Mouse (Mus musculus) lung, postnatal 25 days (tissue): ENCODE data around the gene Gm20388.

ENCODE experiments used
- DNase-seq: peaks from one replicate; pipeline ENCODE4 v3.0.0; 2022; ENCODE audit warnings: low spot score

The Gm20388 gene

DNA sequence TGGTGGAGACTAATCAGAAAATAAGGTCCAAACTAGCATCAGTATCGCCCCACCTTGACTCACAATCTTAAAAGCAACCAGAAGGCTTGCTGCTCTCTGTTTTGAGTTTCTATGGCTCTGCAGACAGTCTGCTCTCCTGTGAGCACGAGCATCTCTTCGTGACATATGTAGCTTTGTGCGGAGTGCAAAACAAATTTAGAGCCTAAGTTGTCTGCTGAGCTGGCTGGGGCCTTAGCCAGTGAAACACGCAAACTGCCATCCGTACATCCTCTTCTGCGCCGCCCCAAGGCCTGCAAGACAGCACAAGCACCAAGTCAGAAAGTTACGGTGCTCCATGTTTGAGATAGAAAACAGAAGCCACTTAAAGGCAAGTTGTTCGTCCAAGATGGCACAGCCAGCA, 3814.1 kb downstream of the Gm20388 start:
- DNase-seq: no peak

DNA sequence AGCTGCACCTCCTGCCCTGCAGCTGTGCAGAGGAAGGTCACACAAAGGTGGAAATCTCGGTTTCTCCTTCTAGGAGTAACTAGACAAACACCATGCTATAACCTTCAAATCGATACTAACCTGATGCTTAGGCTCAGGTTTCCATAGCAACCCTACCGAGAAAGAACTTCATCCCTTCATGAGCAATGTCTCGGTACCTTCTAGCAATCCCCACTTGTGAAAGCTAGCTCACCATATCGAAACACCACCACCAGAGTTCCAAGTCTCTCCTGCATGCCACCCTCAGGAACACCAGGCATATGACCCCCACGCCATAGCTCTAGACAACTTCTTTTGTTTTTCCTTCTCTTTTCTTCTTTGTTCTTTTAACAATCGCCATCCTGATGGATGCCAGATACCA, 3814.6 kb downstream of the Gm20388 start:
- no peak for DNase-seq

GRCm38 (mm10) chr8:123726759-123727158, 3816.1 kb downstream of the Gm20388 start:
- DNase-seq: no peak

- no peak for DNase-seq
Measured at GRCm38 (mm10) chr8:123729055-123729785, 3818.6 kb downstream of the Gm20388 start.

GRCm38 (mm10) chr8:123729786-123730411, 3819.3 kb downstream of the Gm20388 start:
- DNase-seq: no peak

DNA sequence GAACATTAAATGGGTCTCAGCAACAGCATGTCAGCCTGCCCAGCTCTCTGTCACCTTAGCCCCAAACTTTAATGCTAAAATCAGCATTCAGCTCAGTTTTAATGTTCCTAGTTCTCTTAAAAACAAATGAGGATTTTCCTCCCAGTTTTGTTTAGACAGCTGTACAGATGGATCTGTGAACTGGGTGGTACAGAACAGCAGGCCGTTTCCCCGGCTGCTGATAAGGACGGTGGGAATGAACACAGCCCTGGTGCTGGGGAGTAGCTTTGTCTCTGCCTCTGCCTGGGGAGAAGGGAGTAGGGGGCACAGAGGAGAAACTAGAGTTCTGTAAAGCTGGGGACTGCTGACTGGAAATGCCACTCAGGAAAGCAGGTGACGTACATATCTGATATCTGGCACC, 3821.7 kb downstream of the Gm20388 start:
- DNase-seq: no peak

- DNase-seq: no peak
Measured at GRCm38 (mm10) chr8:123734486-123734885, 3823.8 kb downstream of the Gm20388 start.

DNA sequence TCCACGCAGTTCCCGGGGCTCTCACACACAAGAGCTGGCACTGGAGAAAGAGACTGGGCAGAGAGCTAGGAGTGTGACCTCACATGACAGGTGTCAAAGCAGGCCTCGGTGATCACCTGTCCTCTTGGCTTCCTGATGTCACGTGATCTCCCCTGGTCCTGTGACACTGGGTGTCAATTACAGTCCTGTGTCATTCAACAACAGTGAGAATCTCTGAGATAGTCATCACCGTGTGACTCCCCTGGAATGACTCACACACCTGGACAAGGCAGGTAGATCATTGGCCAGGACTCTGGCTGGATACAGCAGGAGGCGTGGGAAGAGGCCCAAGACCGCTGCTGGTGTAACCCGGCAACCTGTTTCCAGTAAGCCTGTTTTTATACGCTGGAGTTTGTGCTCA, 3826.3 kb downstream of the Gm20388 start:
- DNase-seq: no peak

GRCm38 (mm10) chr8:123740263-123740662, 3829.6 kb downstream of the Gm20388 start:
- DNase-seq: no peak

GRCm38 (mm10) chr8:123741232-123741631, 3830.6 kb downstream of the Gm20388 start:
- no peak for DNase-seq

- no peak for DNase-seq
Measured at GRCm38 (mm10) chr8:123746488-123746887, 3835.8 kb downstream of the Gm20388 start.

DNA sequence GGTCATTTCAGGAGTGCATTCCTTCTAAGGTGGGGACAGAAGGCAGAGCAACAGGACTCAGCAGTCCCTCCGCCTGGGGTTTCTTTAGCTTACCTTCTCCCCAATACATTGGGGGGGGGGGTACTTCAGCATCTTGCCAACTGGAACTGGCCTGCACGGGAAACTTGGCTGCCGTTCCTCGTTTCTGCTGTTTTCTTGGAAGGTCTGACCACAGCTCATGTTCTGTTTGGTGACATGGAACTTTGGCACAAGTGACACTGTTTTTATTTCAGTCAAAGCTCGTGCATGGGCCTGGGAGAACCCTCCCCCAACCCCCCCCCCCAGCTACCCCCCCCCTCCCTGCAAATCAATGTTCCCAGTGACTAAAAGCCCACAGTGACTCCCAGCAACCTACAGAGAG, 3837.1 kb downstream of the Gm20388 start:
- DNase-seq: peak; percentile 23

DNA sequence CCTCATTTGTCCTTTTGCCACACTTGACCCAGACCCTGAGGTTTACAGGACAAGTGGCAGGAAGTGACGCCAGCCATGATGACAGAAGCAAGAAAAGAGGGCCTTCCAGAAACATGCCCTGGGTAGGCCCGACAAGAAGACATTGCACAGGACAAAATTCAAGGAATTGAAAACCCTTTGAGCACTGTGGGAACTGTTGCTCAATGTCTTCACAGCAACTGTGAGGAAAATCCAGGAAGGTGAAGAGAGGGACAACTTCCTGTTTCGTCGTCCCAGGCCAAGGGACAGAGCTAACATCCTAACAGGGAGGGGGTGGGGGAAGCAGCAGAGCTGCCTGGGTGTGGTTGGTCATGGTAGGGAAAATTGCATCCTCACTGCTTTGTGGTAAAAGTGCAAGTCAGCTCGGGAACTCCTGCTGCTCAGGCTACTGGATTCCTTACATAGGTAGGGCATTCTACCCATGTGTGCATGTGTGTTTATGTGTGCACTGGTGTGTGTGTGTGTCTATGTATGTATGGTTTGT, 3839.6 kb downstream of the Gm20388 start:
- peak; percentile 21 for DNase-seq

- DNase-seq: no peak
Measured at GRCm38 (mm10) chr8:123752773-123753468, 3842.3 kb downstream of the Gm20388 start.

GRCm38 (mm10) chr8:123753604-123754375, 3843.1 kb downstream of the Gm20388 start:
- DNase-seq: no peak

- no peak for DNase-seq
Measured at GRCm38 (mm10) chr8:123754538-123755431, 3844.1 kb downstream of the Gm20388 start.

- no peak for DNase-seq
Measured at GRCm38 (mm10) chr8:123756901-123757300, 3846.3 kb downstream of the Gm20388 start.

DNA sequence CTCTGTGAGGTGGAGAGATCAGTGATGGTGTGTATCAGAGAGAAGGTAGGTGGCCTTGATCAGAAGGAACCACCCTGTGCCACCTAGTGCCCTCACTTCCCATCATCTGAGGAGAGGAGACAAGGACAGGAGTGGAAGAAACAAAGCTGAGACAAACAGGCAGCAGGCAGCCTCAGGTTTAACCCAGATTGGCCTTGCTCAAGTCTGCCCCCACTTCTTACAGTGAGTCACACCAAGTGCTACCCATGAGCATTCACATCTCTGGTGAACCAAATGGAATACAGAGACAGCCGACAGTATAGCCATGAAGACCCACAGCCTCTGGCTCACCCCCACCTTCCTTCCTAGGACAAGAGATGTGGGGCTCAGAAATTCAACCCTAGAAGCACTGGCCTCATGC, 3848.3 kb downstream of the Gm20388 start:
- DNase-seq: no peak

DNA sequence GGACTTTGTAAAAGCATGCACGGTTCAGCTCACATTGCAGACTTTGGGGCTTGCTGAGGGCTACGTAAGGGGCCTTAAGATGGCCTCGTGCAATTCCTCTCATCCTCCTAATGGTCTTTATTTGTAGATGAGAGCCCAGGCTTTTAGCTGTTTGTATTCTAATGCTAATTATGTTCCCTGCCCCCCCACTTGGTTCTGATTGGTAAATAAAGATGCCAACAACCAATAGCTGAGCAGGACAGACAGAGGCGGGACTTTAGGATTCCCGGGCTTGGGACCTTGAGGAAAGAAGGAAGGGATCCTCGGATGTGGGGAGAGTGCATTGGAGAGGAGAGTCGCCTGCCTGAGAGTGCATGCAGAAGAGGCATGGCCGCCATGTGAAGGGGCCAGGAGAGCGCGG, 3849.3 kb downstream of the Gm20388 start:
- no peak for DNase-seq

GRCm38 (mm10) chr8:123760579-123760978, 3849.9 kb downstream of the Gm20388 start:
- no peak for DNase-seq

- peak; percentile 49 for DNase-seq
Measured at GRCm38 (mm10) chr8:123761266-123761882, 3850.7 kb downstream of the Gm20388 start.
